Mouse (Mus musculus) olfactory bulb, adult 2 months (tissue): ENCODE measurements around the gene Ccdc191. TPM values are rescaled to one million over a fixed set of nuclear protein-coding genes. Genes with fewer than 3 reads are reported as not detected.

Source experiments
- H3K27ac ChIP-seq: fragments of 200-500 bp; 2 replicates; pipeline ENCODE4 v1.5.1; 2012; ENCODE audit warnings: low read depth, low read length; ENCODE audit not compliant: insufficient read depth
- H3K4me1 ChIP-seq: fragments of 200-500 bp; 2 replicates; pipeline ENCODE4 v1.6.1; 2012; ENCODE audit warnings: low read length; ENCODE audit not compliant: control insufficient read depth, insufficient read depth
- H3K4me3 ChIP-seq: fragments of 200-500 bp; 2 replicates; pipeline ENCODE4 v1.5.1; 2012; ENCODE audit warnings: mild to moderate bottlenecking, low read depth, low read length, moderate library complexity; ENCODE audit not compliant: insufficient read depth
- CTCF ChIP-seq: fragments of 200-500 bp; IDR thresholded peaks from 2 replicates; pipeline ENCODE4 v1.5.1; 2012; ENCODE audit warnings: low read depth, mild to moderate bottlenecking, low read length, moderate library complexity; ENCODE audit not compliant: insufficient read depth
- POLR2A ChIP-seq: fragments of 200-500 bp; IDR thresholded peaks from 2 replicates; pipeline ENCODE4 v1.6.1; 2012; ENCODE audit warnings: mild to moderate bottlenecking, low read depth, low read length, moderate library complexity; ENCODE audit not compliant: insufficient read depth
- WGBS: fragments of 180-500 bp; shearing (Covaris S2); methylation state at CpG from one replicate; pipeline ENCODE4 v1.1.7; 2018; 5-methylcytosine and 5-hydroxymethylcytosine counted together
- polyA plus RNA-seq: library from polyadenylated mRNA; stranded (reverse); fragments of >200 nt; gene quantifications from 2 replicates; pipeline ENCODE4 v1.2.4, GENCODE M21; 2012; ENCODE audit warnings: low replicate concordance; ENCODE audit not compliant: missing spikeins, insufficient read depth, insufficient read length

The Ccdc191 gene
- polyA plus RNA-seq, 1 experiment, result not detected

DNA sequence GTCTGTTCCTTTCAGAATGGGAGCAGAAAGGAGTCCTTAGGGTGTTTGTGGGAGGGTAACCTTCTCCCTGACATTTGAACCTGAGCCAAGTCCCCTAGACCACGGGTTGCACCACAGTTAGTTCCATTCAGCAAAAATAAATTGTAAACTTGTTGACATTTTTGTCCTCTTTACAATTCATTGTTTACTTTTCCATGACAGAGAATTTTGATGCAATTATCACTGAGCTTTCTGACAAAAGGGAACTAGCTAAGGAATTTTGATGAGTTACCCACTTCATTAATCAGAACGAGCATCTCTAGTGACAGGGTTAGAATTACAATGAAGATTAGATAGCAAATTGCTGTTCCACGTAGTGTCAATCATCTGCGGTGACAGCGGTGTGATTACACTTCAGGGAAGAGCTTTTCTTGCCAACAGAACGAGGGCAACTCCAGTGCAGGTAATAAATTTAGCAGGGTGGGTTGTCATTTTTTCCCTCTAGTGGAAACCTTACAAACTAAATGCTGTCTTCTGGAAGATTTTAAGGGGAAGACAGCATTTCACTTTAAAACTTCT lies 35.5 kb downstream of the Ccdc191 start:
- no peak overlapping the region for H3K4me3 ChIP-seq
- H3K27ac ChIP-seq, result no peak overlapping the region
- H3K4me1 ChIP-seq, result no peaks in the 10 kb centered on the region
- TF ChIP-seq POLR2A (no peak), CTCF (no peak)
- WGBS, result 57% methylated on average over 6 of the region's 6 CpGs

- TF ChIP-seq CTCF (no peak), POLR2A (no peak)
Observed at GRCm38 (mm10) chr16:43925846-43926245, 36.2 kb downstream of the Ccdc191 start.

GRCm38 (mm10) chr16:43926341-43926859 lies 36.8 kb downstream of the Ccdc191 start, which contains the start of gene Qtrt2:
Gene Qtrt2, minus strand, starts transcription at chr16:43926809.
- WGBS, result 82% methylated on average over 6 of the region's 6 CpGs
- no peak within 1 kb of the TSS for H3K27ac ChIP-seq
- TF ChIP-seq POLR2A (no peak), CTCF (no peak)
- no peaks in the 10 kb centered on the region for H3K4me1 ChIP-seq
- no peak within 1 kb of the TSS for H3K4me3 ChIP-seq

More at GRCm38 (mm10) chr16:43925846-43926245, 36.2 kb downstream of the Ccdc191 start:
- H3K27ac ChIP-seq, result no peak overlapping the region
- WGBS, result 98% methylated on average over 1 of the region's 1 CpGs
- H3K4me3 ChIP-seq, result no peak overlapping the region
- no peaks in the 10 kb centered on the region for H3K4me1 ChIP-seq

DNA sequence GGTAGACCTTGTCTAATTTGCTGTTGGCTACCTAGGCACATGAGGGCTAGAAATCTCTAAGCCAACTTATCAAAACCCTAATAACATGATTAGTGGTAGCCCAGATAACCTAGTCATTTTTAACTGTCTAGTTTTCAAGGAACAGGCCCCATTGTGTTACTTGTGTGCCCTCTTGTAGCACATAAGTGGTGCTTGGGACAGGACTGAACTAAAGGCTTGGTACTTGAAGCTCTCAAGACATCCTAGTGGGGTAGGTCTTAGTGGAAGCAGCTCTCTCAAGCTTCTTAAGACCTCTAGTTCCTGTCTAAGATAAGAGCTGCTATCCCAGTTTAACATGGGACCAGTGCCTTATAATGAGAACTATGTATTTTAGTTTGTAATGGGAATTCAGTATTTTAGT lies 41.0 kb downstream of the Ccdc191 start:
- TF ChIP-seq CTCF (no peak), POLR2A (no peak)
- Histone ChIP-seq H3K4me1 (no peaks in the 10 kb centered on the region), H3K27ac (no peak overlapping the region), H3K4me3 (no peak overlapping the region)

DNA sequence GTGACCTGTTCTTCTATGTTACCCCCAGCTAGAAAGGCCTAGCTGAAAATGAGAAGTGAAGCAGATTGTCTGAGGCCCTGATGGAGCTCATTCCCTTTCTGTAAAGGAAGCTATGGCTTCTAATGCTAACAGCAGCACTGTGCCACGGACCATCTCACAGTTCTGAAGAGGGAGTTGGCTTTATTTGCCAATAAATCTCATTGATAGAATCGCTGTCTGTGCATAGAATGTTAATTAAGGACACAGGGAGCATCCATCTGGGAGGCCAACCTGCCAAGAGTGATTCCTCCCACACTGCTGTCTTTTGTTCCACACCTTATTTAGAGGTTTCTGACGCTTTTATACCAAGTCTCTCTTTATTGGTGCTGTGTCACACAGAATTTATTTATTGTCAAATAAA lies 41.9 kb downstream of the Ccdc191 start:
- Histone ChIP-seq H3K27ac (no peak overlapping the region), H3K4me3 (no peak overlapping the region), H3K4me1 (no peaks in the 10 kb centered on the region)
- WGBS, result 50% methylated on average over 3 of the region's 3 CpGs
- TF ChIP-seq POLR2A, result no peak
- TF ChIP-seq CTCF, result no peak

DNA sequence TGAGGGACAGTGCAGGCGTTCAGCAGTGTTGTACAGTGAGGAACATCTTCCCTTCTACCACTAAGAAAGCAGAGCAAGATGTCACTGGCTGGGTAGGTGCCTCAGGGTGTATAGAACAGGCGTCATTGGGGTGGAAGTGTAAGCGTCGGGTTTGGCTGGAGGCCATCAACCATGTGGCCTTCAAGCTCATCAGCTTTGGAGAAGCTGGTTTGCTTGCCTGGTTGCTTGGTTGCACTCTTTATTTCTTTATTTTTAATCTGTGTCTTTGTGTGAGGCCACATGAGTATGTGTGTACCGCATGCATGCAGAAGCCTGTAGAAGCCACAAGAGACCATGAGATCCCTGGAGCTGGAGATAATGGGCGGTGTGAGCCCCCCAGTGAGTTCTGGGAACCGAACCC lies 42.7 kb downstream of the Ccdc191 start:
- Histone ChIP-seq H3K4me1 (no peaks in the 10 kb centered on the region), H3K27ac (no peak overlapping the region), H3K4me3 (no peak overlapping the region)
- 87% methylated on average over 7 of the region's 7 CpGs for WGBS
- no peak for TF ChIP-seq POLR2A
- TF ChIP-seq CTCF, result no peak

DNA sequence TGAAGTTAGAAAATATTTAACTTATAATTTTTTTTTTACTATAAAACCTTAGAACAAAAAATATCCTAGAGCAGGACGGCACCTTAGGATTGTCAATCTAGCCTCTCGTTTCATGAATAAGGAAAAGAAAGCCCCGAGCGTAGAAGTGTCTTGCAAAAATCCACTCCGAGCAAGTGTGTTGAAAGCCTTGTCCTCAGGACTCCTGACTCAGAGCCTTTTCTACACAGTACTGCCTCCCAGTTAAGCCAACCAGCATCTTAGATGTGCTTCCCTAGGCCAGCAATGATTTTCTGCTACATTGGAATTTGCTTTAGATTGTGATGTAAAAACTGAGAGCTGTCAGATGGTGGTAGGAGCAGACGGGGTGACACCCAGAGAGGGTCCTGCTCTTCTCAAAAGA lies 43.4 kb downstream of the Ccdc191 start:
- H3K27ac ChIP-seq, result no peak overlapping the region
- H3K4me1 ChIP-seq, result no peaks in the 10 kb centered on the region
- no peak overlapping the region for H3K4me3 ChIP-seq
- WGBS, result 90% methylated on average over 6 of the region's 6 CpGs
- TF ChIP-seq POLR2A (no peak), CTCF (no peak)

DNA sequence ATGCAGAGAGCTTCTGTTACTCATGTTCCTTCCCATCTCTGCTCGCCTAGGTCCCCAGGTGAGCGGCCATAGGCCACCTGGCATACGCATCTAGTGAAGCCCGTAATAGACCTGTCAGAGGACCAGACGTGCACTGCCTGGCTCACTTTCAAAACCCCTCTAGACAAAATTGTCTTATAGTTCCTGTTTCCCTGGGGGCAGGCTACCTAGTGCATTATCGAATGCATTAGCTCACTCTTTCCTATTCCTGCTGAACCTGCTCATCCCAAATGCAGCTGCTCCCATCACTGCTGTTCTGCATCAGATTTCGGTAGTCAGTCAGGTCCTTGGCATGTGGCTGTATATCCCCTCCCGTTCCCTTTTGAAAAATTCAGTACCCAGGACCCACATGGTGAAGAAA lies 45.3 kb downstream of the Ccdc191 start:
- no peak overlapping the region for H3K27ac ChIP-seq

GRCm38 (mm10) chr16:43935367-43935766 lies 45.8 kb downstream of the Ccdc191 start:
- no peaks in the 10 kb centered on the region for H3K4me1 ChIP-seq
- H3K4me3 ChIP-seq, result no peak overlapping the region
- H3K27ac ChIP-seq, result no peak overlapping the region
- WGBS, result 61% methylated on average over 3 of the region's 3 CpGs
- no peak for TF ChIP-seq POLR2A
- TF ChIP-seq CTCF, result no peak

More for the DNA sequence above, 45.3 kb downstream of the Ccdc191 start:
- no peaks in the 10 kb centered on the region for H3K4me1 ChIP-seq
- 90% methylated on average over 8 of the region's 8 CpGs for WGBS
- H3K4me3 ChIP-seq, result no peak overlapping the region
- TF ChIP-seq POLR2A (no peak), CTCF (no peak)

DNA sequence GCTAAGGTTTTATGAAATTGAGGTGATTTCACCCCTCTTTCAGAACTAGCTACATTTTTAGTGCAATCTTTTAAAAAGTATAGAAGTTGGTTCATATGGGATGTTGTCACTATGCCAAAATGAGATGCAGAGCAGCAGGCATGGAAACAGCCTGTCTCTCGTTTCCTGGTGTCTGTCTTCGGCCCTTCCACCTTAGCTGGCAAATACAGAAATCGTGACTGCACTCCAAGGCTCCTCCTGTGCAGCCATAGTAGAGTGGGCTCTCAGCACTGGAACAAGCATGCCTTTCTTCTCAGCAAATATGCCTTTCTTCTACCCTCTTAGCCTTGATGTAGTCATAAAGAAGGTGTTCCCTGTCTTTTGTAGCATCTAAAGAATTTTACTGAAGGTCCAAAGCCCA lies 46.3 kb downstream of the Ccdc191 start:
- WGBS, result 78% methylated on average over 3 of the region's 3 CpGs
- H3K4me1 ChIP-seq, result no peaks in the 10 kb centered on the region
- H3K4me3 ChIP-seq, result no peak overlapping the region
- no peak for TF ChIP-seq CTCF
- no peak for TF ChIP-seq POLR2A
- H3K27ac ChIP-seq, result no peak overlapping the region

GRCm38 (mm10) chr16:43940846-43941245 lies 51.2 kb downstream of the Ccdc191 start:
- Histone ChIP-seq H3K4me3 (no peak overlapping the region), H3K27ac (no peak overlapping the region), H3K4me1 (no peaks in the 10 kb centered on the region)
- TF ChIP-seq CTCF (no peak), POLR2A (no peak)
- 92% methylated on average over 4 of the region's 4 CpGs for WGBS
